Mouse (Mus musculus): ENCODE results near the gene Tll2.
A peak's percentile ranks its signal among the peaks of the same experiment; 100 is the strongest.

Tll2 gene

DNA sequence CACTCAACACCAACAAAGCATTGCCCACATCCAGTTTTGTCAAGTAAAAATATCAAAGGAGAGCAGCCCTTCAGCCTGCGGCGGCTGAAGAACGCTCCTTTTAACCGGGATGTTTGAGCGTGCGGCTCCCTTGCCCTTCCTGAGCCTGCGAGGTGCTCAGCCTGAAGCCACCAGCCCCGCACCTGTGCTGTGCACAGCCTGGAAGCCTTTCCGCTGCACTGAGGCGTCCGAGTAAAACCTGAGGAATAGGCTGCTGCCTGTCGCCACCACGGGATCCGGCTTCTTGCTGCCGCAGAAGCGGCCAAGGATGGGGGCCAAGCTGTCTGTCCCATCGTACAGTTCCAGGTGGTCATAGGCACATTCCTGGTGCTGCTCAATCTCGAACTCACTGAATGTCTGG is 118.1 kb downstream of the Tll2 start:
- no peak for DNase-seq (ENCODE audit: low spot score in 2 of 2)

DNA sequence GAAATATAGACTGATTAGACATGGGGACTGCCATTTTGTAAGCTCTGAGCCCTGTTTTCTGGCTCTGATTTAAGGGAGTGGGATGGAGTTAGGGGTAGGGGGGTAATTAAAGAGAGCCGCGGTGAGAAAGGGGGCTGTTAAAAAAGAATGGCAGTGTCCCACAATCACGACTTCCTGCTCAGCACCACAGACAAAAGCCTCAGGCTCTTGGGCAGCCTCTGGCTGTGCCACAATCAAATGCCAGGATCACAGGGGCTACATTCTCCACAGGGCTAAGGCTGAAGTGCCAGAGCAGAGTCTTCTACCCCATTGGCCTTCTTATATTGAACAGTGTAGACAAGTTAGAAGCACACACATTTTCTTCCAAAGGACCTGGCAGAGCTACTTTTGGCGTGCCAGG is 118.7 kb downstream of the Tll2 start:
- DNase-seq (ENCODE audit: low spot score in 2 of 2): no peak

DNA sequence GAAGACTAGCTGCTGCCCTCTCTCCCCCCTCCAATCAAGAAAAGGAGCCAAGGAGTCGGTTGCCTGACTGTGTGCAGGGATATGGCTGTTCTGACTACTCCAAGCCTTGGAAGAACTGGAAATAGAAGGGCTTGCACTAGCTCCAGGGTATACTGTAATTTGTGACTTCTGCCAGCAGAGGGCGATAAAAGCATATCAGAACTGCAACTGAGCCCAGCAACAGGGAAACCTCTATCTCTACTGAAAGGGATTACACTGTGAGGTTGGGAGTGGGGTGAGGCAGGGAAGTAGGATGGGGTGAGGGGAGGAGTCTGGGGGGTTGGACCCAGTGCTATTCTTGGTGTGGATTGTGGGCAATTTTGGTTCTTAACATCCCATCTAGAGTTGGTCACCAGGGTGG is 119.9 kb downstream of the Tll2 start:
- peak; percentile 51 to 82 for DNase-seq (ENCODE audit: low spot score in 2 of 2)

DNA sequence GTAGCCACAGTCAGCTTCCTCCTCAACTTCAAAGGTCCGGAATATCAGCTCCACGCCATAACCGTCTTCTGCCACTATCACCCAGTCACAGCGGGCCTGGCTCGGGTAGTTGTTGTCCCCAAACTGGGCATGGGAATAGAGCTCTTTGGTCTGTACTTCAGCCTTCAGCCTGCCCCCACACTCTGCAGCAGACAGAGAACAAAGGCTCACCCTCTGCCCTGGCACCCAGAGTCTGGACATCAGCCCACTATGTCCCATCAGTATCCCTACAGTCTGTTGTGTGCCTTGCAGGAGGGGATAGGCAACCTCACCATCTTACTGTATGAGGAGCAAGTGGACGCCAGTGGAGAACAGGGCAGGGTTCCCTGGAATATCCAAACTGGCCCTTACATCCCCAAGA is 120.3 kb downstream of the Tll2 start:
- no peak for DNase-seq (ENCODE audit: low spot score in 2 of 2)

DNA sequence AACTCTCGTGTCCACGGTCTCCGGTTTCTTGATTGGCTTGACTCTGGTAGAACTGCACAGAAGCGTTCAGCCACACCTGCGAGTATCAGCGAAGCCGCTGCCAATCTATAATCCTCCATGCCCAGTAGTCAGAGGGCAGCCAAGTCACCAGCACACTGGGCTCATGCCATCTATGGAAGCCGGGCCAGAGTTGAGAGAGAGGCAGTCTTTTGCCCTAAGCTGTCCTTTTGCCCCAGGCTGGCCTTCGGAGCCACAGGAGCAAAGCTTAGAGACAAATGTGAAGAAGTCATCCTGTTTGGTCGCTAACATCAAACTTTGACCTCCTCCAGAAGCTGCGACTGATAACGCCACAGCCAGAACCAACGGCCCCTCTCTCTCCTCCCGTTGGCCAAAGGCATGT is 123.0 kb downstream of the Tll2 start:
- DNase-seq (ENCODE audit: low spot score in 2 of 2): no peak

DNA sequence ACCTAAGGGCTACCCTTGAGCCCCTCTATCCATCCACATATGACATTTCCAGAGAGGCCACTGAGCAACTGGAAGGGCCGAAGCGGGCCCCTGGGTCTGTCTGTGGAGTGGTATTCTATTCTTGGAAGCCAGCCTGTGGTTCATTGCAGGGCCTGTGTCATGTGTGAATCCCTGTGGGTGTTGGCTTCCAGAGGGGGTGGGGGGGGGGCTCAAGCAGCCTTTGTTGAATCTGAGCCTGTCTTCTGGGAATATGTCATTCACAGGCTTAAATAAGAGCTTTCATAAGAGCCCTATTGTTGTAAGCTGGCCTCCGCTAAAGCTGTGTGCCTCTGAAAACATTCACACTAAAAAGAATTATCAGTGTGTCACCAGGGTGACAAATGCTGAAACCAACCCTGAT is 125.0 kb downstream of the Tll2 start:
- no peak for DNase-seq (ENCODE audit: low spot score in 2 of 2)

DNA sequence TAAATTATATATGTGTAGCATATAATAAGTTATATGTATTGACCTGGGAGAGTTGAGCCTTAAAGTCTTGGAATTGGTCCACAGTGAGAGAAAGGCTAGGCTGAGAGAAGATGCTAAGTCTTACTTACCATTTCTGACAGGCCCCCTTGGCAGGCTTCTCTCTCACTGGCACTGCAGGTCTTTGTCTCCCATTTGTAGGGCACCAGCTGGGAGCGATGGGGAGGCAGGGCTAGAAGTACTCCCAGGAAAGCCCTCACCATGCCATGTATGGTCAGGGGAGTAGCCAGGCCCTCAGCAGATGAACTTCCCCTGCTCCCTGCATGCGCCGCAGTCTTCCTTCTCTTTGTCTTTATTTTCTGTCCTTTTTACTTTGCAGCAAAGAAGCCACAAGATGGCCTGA is 129.7 kb downstream of the Tll2 start, which contains the start of gene Opalin:
TSS of gene Opalin (minus strand) at position 208 of the 400 bp plus-strand sequence.
- DNase-seq (ENCODE audit: low spot score in 2 of 2): no peak

DNA sequence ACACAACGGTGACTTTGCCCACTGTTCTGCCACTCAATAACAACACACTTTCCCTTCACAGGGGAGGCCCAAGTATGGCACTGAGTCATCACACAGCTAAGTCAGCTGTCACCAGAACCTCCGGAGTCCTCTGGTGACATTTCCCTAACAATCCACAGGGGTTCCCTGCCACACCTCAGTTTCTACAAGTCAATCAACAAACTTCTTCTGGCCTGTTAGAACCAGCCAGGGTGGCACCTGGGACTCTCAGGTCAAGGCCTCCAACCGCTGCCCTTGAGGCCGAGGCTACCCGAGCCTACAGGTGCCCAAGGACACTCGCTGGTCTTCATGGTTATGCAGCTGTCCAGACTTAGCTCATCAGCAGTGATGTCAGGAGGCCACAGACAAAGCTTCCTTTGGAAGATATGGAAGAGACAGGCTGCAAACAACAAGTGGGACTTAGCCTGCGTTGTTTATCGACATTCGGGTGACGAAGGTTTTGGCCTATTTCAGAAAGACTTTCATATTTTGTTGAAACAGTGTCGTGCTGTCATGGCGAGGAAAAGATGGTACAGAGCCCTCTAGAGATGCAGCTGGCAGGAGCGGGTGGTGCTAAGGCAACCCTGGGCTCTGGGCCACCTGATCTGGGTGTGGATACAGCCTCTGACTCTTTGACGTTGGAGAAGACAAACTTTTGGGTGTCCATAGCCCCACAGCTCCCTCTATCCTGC is 132.7 kb downstream of the Tll2 start:
- no peak for DNase-seq (ENCODE audit: low spot score in 2 of 2)

DNA sequence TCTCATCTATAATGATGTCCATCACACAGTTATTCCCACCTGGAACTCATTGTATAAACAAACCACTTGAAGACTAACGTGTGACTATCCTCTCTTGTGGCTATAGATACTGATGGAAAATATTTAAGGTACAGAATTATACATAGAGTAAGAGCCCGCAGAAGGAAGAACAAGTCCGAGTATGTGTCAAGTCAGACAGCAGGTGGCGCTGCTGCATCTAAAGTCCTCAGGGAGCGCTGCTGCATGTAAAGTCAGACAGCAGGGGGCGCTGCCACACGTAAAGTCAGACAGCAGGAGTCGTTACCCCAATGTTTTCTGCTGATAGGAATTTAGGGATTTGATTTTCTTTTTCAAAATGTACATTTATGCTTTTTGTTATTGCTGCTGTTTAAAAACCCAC is 135.1 kb downstream of the Tll2 start:
- peak; percentile 86 to 87 for DNase-seq (ENCODE audit: low spot score in 2 of 2)

DNA sequence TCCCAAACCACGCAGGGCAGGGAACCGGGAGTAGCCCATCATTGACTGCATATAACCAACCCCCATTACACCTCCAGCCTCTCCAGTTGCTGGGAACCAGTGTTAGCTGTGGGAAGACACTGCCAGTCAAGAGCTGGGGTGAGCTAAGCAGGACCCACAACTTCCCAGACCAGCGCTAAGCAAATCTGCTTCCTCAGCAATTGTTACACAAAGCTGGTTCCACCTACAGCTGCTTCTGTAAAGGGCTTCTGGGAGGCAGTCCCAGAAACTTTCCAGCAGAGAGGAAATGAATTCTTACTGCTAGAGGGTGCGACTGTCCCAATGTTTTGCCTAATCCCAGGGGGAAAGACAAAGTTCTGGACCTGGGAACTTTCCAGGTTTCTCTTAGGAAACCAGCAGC is 151.9 kb downstream of the Tll2 start:
- no peak for DNase-seq (ENCODE audit: low spot score in 2 of 2)

DNA sequence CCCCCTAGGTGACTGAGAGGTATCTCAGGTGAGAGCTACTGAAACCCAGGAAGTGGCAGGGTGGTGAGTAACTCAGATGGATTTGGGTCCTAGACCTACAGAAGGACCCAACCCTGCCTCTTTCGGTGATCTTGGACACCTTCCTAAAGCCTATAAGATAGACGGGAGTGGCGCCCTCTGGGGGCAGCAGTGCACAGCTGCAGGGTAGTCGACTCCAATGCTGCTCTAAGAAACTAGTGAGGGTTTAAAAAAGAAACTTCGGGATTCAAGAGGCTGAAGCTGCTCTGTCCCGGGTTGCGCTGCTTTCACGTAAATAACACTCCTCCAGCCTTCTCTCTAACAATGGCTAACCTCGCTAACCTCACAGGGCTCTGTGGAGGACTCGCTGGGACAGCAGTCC is 153.1 kb downstream of the Tll2 start:
- DNase-seq (ENCODE audit: low spot score in 2 of 2): no peak

DNA sequence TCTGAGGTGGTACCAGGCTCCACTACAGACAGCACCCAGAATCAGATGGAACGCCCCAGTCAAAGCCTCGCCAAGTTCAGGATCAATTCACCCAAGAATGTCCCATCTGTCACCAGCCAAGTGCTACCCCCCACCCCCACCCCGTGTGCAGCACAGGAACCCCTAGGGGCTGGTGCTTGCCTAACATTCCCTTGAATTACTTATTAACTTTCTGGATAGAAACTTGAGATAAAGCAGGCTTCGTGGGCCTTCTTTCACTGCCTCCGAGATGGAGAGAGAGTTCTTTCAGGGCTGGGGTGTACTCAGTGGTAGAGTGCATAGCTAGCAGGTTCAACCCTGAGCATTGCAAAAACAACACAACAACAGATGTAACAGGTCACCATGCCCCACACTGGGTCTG is 154.4 kb downstream of the Tll2 start:
- no peak for DNase-seq (ENCODE audit: low spot score in 2 of 2)

DNA sequence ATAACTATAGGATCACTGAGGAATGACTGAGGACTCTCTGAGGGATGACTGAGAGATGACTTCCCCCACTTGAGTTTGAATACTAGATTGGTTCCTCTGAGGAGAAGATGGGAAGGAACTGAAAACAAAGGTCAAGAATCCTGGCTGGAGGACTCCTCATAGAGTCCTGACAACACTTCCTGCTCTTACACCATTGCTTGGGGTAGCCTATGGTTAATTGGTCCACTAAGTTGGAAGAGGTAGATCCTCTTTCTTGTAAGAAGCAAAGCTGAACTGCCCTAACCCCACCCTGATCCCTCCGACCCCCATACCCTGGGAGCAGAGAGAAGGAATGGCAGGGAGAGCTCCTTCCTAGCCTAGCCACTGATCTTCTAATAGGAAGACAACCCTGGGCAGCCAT is 154.9 kb downstream of the Tll2 start:
- no peak for DNase-seq (ENCODE audit: low spot score in 2 of 2)

DNA sequence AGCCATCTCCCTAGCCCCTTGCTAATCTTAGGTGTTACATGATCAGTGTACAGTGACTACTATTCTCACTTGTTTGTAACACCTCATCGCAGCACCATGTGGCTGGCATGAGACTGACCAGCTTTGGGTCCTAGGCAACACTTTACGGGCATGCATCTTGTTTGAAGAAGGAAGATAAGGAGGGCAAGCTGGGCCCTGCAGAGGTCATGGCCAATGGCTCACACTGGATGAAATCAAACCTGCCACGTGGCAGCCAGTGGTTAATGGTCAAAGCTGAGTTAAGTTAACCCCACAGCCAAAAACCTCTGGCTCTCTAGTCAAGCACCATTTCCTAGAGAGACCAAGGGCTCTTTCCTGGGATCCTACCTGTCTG is 158.5 kb downstream of the Tll2 start:
- no peak for DNase-seq (ENCODE audit: low spot score in 2 of 2)

DNA sequence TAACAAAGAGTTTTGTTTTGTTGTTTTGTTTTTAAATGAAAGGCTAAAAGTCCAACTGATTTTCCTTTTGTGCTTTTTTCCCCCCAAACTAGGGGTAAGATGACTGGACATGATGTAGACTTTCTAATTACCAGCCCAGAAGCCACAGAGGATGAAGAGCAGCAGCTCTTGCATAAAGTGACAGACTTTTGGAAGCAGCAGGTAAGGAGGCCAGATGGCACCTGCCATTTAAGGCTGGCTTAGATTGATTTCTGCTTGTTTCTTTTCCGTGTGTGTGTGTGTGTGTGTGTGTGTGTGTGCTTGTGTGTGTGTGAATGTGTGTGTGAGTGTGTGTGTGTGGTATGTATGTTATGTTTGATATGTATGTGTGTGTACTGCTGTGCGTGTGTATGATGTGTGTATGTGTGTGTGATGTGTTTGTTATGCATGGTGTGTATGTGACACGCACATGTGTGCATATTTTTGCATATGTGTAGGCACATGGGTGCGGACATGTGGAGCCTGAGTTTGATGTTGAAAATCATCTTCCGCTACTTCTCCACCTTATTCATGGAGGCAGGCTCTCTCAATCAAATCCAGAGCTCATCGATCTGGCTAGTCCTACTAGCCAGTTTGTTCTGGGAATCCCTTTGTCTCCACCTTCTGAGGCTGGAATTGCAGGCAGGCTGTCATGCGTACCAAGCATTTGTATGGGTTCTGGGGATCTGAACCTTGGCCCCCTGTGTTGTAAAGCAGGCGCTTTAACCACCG is 159.0 kb downstream of the Tll2 start:
- DNase-seq (ENCODE audit: low spot score in 2 of 2): no peak

DNA sequence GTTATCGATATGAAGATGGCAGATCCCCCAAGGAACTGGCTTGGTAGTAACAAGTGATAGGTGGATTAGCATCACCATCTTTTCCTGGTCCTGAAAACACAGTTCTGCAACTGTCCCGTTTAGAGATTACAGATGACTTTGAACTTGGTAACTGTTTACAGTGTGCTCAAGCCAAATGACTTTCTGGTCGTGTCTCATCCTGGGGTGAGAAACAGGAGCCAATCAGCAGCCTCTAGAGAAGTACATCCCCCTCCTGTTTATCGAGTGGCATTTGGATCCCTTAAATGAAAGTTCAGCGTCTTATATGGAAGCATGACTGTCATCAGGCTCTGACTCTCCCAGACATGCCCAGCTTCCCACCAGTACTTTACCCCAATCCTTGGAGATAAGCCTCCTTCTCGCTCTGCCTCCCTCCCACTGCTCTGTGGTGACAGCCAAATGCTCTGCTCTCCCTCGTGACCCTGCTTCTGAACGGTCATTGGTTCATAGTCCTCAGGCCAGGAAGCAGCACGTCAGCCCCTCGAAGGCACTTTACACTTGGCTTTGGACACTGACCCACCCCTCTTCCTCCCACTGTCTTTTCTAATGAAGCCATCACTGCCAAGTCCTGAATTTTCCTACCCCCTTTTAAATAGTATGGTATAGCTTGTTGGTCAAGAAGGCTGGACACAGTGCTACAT is 161.4 kb downstream of the Tll2 start:
- no peak for DNase-seq (ENCODE audit: low spot score in 2 of 2)

DNA sequence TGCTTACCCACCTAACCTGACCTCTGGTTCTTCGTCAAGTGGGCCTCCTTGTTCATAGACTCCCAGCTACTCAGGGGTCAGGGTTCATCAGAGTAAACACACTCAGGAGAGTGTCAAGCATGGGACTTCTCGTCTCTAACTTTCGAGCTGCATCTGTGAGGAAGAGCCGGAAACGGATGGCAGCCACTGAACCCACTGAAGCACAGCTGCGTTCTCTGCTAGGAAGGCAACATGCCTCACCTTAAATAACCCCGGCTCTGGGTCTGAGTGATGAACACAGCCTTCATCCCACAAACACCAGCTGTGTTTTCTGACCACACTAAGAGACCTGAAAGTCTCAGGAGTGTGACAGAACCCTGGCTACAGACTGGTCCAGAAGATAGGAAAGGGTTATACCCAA is 167.5 kb downstream of the Tll2 start:
- DNase-seq (ENCODE audit: low spot score in 2 of 2): no peak

DNA sequence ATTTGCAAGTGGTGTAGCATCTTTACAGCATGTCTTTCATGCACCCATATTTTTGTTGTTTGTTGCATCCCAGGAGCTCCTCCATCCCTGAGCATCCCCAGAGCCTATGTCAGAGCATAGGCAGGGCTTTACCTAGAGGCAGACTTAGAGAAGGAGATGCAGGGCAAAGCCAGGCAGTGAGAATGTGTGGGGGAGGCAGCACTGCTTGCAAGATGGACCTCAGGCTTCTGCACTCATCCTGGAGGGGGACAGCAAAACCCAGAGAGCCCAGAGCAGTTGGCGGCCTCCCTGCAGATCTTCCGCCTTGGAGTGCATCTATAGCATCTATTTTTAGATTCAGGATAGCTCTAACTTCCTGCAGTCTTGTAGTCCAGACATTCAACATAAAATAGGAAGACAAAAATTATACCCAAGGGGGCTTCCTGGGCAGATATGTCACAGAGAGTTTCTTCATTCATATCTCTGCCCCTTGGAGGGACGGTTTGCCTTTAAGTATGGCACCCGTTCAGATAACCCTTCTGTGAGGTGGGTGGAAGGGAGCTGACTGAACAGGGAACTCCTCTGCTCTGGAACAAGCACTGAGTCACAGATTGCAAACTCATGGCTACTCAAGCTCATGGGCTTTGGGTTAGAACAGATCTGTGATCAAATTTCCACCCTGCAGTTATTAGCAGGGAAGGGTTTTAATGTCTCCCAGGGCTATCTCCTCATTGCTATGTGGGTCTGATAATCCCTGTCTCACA is 170.7 kb downstream of the Tll2 start:
- no peak for DNase-seq (ENCODE audit: low spot score in 2 of 2)

Measured in frontal cortex, postnatal 25 days (tissue).